Mouse (Mus musculus): ENCODE data around the gene Igf2bp2.

The Igf2bp2 gene

GRCm38 (mm10) chr16:22015569-22015968 is 147.5 kb downstream of the Igf2bp2 start:
- no peak for DNase-seq

GRCm38 (mm10) chr16:22009596-22009995 is 153.5 kb downstream of the Igf2bp2 start:
- no peak for DNase-seq

DNA sequence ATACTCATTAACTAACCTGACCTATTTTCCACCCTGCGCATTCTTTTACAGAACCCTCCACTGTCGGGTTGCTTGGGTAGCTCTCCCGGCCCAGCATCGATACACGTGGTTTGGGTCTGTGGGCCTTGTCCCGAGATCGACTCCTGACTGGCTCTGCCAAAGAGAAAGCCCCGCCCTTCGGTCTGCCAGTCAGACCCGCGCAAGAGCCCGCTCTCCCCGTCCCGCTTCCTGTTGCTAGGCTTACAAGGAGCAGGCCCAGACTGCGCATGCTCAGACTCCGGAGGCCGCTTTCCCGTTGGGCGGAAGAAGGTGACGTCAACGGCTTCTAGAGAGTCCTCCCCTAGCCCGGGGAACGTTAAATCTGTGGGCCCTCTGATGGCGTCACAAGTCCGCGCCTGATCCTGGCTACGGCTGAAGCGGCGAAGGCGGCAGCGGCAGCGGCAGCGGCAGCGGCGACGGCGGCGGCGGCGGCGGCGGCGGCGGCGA is 154.0 kb downstream of the Igf2bp2 start, which contains the start of gene Senp2:
Gene Senp2, plus strand, starts transcription at position 386 of the 486 bp plus-strand sequence.
- peak; percentile 100 for DNase-seq
